Mouse (Mus musculus) gonadal fat pad, adult 2 months (tissue): ENCODE results near the gene Nrd1. TPM values are rescaled to one million over a fixed set of nuclear protein-coding genes. Genes with fewer than 3 reads are reported as not detected.

Source experiments
- DNase-seq: peaks from one replicate; pipeline ENCODE4 v3.0.0-alpha.2; 2012; ENCODE audit warnings: low read depth
- polyA plus RNA-seq: library from polyadenylated mRNA; depleted of rRNA; stranded (reverse); fragments of >200 nt; gene quantifications from 2 replicates; pipeline ENCODE4 v1.2.3, GENCODE M21; 2012

Gene Nrd1
- polyA plus RNA-seq, 1 experiment: 44.3 TPM

DNA sequence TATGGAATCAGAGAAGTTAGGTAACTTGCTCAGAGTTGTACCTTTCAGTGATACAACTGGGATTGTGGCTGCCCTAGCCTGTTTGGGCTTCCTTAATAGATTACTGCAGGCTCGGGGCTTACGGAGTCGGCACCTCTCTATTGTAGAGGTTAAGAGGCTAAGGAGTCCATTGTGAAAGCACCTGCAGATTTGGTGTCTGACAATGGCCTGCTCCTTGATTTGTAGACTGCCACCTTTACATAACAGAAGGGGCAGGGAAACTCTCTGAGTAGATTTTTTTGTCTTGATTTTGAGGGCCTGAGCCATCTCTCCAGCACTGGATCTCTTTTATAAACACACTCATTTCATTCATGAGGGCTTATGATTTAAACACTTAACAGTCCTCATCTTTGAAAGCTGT, 26.1 kb downstream of the Nrd1 start:
- DNase-seq: no peak

DNA sequence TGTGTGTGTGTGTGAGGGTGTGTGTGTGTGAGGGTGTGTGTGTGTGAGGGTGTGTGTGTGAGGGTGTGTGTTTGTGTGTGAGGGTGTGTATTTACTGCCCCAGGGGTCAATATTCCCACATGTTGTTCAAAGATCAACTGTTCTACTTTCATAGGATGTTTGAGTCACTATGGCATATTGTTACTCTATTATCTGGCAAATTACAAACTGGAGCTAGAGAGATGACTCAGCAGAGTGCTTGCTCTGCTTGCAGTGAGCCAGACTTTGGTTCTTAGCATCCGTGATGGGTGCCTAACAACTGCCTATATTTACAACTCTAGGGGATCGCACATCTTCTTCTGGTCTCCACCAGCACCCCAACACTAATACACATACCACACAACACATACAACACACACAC, 29.4 kb downstream of the Nrd1 start:
- DNase-seq: no peak

DNA sequence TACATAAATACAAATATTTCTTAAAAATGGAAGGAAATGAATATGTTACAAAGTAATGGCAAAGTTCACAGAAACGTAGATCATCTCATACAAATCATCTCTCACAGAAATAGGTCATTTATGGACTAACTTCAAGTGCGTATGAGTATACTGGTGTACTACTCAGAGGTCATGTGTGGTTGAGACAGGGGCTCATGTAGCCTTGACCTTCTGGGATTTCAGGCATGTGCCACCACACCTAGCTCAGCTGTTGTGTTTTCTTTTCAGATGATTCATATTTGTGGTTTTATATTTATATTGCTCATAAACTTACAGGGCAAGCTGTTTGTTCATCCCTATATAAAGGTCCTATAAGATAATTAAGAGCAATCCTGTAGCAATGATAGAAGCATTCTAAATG, 29.8 kb downstream of the Nrd1 start:
- no peak for DNase-seq

DNA sequence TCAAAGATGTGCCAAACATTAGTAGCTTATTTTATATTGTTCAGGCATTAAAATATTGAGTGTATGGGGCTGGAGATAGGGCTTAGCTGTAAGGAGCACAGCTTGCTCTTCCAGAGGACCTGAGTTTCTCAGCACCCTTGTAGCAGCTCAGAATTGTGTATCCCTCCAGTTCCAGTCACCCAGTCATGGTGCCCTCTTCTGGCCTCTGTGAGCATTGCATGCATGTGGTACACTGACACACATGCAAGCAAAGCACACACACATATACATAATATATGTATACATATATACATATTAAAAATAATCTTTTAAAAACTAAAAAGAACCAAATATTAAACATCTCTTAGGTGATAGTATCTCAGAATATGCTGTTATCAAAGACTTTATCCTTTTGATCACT, 35.9 kb downstream of the Nrd1 start:
- DNase-seq: no peak

DNA sequence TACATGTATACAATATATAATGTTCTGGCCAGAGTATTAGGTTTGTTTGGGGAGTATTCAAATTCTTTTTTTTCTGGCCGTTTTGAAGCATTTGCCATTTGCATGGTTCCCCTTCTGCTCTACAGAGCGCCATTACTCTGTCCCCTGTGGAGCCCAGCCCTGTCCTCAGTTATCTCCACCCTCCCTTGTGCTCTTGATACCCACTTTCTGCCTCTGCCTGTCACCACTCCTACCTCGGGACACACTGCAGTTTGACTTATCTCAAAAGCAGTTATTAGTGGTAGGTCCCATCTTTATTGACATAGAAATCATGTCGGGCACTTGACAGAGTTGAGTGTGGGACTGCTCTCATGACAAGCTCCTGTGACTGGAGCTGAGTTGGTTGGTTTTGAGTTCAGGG, 42.3 kb downstream of the Nrd1 start:
- no peak for DNase-seq

DNA sequence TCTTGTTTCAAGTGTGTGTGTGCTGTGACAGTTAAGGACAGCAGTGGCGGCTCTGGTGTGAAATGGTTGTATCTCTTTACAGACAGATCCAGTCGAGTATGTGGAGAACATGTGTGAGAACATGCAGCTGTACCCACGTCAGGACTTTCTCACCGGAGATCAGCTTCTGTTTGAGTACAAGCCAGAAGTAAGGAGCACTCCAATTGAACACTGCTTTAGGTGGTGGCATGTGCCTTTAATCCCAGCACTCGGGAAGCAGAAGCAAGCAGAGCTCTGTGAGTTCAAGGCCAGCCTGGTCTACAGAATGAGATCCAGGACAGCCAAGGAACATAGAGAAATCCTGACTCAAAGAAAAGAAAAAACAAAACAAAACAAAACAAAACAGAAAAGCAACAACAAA, 42.8 kb downstream of the Nrd1 start:
- no peak for DNase-seq

DNA sequence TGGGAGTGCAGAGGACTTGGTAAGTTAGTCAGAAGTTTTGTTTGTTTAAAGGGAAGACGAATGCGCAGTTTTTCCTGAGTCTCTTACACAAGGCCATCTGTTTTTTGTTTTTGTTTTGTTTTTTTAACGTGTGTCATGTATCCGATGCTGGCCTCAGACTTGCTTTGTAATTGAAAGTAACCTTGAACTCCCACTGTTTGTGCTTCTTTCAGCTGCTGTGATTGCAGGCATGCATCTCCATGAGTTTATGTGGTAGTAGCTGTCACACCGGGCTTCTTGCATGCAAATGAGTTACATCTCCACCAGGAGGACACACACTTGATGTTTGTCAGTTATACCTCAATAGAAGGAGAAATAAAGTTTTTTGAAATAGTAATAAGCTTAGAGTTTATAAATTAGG, 43.3 kb downstream of the Nrd1 start:
- DNase-seq: no peak

DNA sequence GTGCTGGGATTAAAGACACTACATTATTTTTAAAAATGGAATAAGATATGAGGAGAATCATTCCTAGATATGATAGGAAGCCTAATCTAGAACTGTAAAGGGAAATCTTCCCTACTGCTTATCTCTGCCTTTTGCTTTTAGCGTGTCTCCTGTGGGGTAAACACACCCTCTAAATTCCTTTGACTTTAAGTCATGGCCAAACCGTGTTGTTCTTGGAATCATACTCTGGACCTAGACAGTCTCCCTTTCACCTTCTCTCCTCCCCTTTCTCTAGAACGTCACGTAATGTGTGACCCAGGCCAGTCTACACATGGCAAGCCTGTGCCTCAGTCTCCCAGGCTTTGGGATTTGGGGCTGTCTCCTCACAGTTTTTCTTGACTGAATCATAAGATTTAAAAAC, 47.8 kb downstream of the Nrd1 start:
- no peak for DNase-seq

DNA sequence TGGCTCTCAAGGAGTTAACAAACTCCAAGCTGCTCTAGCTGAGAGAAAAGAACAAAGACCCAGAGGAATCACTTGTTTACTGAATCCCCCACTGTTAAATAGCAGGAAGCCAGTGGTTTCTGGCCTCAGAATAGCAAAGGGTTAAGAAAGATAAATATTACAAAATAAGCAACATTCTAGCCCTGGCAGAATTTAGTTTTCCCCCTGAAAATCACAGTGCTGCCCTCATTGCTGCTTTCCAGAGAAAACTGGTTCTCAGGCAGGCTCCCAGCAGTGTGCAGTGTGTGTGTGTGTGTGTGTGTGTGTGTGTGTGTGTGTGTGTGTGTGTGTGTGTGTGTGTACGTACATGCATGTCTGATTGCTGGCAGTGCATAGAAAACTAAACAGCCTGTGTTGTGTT, 51.8 kb downstream of the Nrd1 start:
- no peak for DNase-seq

DNA sequence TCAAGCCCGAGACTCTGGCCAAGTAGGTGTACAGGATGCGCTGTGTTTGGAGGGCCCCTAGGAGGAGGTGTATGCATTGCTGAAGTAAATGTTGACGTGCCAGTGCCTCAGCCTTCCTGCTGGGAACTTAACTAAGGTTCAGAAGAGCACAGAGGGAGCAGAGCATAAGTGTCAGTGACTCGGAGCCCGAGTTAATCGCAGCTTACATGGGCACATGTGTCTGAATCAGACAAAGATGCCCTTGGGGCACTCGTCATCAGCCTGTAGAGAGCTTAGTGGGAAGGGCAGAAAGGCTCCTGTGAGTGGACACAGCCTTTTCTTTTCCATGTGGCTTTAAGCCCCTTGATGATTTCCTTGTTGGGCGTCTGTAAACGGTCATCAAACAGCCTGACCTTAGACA, 53.5 kb downstream of the Nrd1 start:
- no peak for DNase-seq

DNA sequence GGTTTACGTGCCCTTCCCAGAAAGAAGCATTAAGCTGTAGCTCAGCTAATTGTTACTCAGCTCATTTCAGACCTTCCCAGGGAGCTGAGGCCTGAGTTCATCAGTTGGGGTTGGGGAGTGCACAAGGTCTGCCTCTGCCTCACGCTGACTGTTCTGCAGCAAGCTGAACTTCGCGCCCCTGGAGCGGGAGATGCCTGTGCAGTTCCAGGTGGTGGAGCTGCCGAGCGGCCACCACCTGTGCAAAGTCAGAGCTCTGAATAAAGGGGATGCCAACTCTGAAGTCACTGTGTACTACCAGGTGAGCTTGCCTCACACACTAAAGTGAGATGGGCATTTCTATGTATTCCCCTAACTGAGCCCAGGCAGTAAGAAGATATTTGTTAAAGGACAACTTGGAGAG, 55.9 kb downstream of the Nrd1 start:
- DNase-seq: no peak

DNA sequence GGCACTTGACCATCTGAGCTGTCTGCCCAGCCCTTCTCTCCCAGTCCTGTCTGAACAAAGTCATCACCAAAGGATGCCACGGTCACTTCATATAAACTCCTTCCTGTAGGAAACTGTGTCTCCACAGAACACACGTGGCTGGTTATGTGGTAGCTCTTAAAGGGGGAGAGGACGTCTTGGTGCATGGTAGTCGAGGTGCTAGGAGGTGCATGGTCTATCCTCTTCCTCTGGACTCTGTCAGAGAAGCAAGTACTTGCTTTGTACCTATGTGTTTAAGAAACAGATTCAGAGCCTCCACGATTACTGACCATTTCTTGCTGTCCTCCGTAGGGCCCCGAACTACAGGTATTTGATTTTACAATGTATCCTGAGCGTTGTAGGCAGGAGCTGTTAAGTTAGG, 57.2 kb downstream of the Nrd1 start:
- DNase-seq: no peak

DNA sequence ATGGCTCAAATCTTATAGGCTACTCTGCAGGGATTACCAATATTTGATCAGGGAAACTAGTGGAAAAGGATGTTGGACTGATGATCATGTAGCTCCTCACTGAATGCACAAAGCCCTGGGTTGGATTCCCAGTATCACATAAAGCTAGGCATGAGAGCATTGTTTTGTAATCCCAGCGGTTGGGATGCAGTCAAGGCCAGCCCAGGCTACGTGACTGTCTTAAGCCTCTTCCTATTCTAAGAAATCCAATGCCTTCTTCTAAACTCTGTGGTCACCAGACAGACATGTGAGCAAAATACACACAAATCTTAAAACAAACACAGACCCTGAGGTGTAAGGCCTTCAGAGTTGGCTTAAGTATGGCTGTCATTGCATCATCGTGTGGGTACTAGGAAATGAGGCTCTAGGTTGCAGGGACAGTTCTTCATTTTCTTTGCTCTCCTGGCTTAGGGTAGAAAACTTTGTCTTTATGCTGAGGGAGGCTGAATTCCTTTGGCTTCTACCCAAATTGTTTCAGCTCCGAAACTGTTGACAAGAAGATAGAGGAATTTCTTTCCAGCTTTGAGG, 58.9 kb downstream of the Nrd1 start:
- no peak for DNase-seq

DNA sequence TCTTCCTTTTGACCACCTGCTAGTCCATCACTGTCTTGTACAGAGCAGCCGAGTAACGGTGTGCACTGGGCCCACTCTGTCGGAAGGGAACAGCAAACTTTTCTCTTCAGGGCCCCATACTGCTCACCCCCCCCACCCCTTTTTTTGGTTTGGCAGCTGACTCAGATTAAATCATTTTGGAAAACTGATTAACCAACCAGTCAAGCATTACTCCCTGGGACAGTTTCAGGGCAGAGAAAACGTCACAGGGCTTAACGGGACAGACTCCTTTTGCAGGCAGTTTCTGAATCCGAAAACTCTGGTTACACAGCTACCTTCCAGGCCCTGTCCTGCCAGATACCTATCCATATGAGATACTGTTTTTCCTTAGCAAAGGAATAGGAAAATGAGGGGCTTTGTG, 64.5 kb downstream of the Nrd1 start:
- DNase-seq: no peak

DNA sequence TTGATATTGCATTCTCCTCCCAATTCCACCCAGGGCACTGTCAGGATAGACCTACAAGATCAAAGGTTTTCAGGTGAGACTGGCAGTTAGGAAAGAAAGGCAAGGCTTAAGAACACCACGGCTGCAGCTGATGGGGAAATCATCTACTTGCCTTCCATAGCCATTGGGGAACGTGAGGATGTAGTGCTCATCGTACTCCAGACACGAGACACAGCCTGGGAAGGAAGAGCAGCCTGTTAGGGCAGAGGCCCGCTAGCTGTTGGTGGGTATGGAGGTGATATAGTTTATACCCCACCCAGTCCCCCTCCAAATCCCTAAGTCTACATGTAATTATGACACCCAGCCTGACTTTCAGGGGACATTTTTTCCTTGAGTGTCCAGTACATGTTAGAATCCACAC, 65.3 kb downstream of the Nrd1 start:
- DNase-seq: no peak

DNA sequence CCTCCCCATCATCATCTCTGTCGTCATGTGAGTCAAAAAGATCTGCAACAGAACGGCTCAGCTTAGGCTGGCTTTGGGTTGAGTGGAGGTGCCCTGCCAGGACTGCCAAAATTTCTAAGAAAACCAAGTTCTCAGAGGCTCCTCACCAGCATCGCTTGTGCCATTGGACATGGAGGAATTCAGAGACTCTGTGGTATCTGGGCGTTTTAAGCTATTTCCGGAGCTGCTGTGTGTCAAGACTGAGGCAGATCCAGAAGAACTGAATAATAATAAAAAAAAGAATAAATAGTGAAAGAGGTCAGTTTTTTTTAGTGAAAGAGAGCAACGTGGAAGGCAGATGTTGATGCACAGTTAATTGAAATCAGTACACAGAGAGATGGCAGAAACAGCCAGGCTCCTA, 72.4 kb downstream of the Nrd1 start:
- no peak for DNase-seq

DNA sequence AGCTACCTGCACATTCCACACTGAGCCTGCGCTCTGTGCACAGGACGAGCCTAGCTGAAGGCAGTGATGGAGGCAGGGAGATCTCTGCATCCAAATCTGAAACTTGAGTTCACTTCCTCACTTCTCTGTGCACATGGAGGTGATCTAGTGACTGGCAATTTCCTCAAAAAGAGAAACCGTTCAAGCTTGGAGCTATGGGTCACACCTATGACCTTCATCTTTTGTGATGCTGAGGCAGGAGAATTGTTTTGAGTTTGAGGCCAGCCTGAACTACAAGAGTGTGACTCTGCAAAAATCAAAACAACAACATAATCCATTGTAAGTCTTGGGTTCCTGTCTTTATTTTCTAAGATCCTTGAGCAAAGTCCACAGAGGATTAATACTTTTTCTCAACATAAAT, 72.8 kb downstream of the Nrd1 start:
- no peak for DNase-seq

DNA sequence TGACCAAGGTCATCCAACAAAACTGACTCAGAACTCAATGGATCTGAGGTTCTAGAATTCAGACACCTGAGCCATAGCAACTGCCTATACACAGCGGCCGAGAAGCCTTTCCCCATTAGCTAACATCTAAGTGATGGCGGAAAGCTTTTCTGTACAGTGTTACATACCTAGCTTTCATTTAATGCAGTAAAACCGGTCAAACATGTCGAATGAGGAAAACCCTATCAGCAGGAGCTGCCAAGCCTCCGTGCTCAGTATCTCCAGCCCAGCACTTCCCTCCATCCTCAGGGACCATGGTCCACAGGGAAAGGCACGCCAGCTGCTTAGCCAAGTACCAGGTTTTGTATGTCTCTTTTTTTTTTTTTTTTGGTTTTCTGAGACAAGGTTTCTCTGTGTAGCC, 78.5 kb downstream of the Nrd1 start:
- DNase-seq: no peak

DNA sequence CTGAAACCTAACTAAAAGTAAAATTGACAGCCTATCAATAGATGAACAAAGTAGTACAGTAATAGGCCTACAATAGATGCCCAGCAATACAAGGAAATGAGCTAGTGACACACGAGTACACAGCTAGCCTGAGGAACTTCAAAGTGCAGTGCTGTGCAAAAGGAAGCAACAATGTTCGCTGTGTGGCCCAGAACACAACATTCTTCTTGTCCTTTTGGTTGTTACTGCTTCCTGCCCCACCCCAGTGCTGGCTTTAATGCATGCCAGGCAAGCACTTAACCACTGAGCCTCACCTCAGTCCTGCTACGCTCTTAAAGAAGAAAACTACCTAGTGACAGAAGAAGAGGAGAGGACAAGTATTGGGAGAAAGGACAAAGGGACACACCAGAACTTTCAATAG, 79.2 kb downstream of the Nrd1 start:
- no peak for DNase-seq

DNA sequence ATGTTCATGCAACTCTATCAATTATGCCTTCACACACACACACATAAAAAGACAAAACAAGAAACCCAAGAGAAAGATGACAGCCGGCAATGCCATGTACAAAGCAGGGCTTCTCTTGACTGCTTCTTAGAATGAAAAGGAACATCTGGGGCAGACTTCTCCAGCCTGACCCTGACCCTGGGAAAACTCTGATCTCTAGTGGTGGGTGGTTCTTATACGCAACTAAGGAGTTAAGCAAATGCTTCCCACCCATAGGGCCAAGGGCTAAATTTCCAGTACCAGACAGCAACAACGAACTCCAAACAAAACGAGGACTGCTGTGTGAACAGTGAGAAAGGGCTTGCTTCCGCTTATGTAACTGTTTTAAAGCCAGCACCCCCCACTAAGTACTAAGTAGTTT, 79.7 kb downstream of the Nrd1 start:
- DNase-seq: no peak

DNA sequence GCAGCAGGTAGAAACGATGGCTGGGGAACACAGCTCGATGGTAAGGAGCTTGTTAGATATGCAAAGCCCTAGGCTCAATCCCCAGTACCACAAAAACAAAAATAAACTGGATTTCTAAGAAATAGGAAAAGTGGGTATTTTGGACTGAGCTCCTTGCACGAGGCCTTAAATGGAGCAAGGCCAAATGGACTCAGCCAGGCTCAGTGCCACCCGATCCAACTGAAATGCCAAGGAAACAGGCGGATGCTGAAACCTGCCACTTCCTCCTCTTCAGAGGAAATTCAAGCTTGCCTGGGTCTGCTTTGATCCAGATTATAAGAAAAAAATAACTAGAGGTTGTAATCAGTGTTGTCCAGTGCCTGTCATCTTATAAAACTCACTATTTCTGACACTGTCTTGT, 88.7 kb downstream of the Nrd1 start:
- no peak for DNase-seq

DNA sequence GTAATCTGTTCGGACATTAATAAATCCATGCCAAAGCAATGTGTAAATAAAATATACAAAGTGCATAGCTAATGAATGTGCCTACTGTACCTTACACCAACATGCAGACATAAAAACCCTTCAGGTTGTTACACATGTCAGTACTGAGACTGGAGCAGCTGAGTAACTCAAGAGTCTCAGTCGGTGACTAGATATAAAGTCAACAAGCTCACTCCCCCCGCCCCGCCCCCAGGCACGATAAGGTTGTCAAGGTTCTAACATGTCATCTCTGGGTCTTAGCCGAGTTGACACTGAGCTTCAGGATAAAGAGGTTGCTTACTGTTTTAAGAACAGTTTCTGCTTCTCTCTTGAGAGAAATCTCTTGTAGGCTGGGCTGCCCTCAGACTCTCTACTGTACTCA, 89.5 kb downstream of the Nrd1 start:
- no peak for DNase-seq

DNA sequence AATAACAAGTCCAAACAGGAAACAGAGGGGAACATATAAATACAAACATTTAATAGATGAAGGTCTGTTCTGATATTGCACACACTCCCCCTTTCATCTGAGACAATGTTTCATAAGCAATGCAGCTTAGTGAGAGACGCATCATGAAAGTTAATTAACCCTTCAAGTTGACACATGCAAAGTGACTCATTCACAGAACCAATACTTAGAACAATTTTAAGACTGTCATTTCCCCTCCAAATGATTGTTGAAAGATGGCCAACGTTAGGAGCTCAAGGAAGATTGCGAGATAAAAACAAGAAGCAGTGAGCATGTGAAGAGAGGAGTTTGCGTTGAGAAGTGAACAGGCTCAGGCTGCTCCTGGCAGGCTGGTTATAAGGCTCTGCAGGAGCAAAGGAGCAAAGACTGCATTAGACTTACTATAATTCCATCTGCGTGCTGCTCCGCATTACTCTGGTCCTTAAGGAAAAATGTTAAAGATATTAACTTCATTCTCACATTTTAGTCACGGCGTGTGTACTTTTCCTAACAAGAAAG, 90.9 kb downstream of the Nrd1 start:
- no peak for DNase-seq

DNA sequence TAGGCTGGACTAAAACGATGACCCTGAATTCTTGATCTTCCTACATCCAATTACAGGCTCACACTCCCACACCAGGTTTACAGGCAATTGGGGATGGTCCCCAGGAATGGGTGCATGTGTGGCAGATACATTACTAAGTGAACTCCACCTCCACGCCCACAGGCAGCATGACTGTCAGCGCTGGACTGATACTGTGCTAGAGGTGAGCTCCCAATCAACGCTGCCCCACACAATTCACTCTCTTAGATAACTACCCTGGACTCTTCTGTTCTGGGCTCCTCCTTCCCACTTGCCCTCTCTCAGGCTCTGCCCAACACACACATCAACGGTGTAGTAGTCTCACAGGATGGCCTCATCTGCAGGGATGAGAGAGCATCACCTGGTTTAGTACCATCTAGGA, 91.9 kb downstream of the Nrd1 start:
- DNase-seq: no peak

DNA sequence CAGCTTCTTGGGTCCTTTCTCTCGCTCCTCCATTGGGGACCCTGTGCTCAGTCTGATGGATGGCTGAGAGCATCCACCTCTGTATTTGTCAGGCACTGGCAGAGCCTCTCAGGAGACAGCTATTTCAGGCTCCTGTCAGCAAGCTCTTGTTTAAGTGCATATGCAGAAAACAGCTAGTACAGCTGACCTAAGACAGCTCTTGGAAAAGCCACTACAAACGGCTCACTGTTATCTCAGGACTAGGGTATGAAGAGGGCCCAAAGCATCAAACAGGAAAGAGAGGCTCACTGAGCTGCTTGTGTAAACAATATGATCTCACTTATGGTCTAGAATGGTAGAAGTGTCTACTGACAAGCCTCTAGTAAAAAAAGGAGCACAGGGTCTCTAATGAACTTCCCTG, 93.8 kb downstream of the Nrd1 start:
- no peak for DNase-seq
